Mouse (Mus musculus): ENCODE results near the gene Txnrd1.

GRCm38 (mm10) chr10:82833926-82834325, at the start of gene Txnrd1:
- no peak for TF ChIP-seq CTCF (conservative IDR thresholded peaks at IDR 0.05; ENCODE audit: low read length)
- TF ChIP-seq POU5F1 (IDR thresholded peaks at IDR 0.05; ENCODE audit: borderline replicate concordance, low read length) = no peak
- TF ChIP-seq NANOG (IDR thresholded peaks at IDR 0.05; ENCODE audit: borderline replicate concordance, low read length) = no peak
